Mouse (Mus musculus) ovary, adult 18-20 months (tissue): Measurements from ENCODE around the gene Itga5.
A peak's percentile ranks its signal among the peaks of the same experiment; 100 is the strongest.
"Not testable (repeated sequence)": the region's sequence is repeated elsewhere in the genome, so short reads cannot be mapped to it uniquely, and the experiment has no call there.

ENCODE experiments used
- DNase-seq: peaks from one replicate; pipeline ENCODE4 v3.0.0; 2022; ENCODE audit warnings: low spot score, mixed read lengths

The Itga5 gene

DNA sequence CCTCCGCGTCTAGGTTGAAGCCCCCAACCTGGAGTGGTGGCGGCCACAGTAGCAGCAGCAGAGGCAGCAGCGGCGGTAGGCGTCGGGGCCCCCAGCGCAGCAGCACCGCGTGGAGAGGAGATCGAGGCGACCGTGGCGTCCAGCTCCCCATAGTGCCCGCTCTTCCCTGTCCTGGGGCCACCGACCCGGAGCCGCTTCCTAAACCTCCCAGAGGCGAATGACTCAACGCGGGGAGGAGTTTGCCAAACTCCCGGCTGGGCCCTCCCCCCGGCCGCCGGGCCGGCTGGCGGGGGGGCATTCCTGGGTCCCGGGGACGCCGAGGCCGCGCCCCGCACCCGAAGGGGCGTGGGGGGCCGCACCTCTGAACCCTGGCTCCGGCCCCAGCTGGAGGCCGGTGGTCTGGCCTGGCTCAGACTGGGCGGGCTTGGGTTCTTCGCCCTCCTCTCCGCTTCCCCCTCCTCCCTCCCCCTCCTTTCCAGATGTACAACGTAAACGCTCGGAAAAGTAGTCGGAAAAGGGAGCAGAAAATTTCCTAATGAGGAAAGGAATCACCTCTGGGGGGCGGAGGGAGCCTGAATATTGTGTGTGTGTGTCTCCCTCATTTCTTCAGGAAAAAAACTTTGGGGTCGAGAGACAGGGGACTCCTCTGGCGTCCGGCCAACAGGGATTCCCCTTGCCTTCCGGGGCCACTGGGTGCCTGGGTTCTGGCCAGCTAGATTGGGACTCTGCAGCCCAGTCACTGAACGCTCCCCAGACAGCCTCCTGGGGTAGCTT, at the start of gene Itga5:
Gene Itga5, minus strand, starts transcription at position 388 of the 774 bp plus-strand sequence.
- peak; percentile 74 for DNase-seq

DNA sequence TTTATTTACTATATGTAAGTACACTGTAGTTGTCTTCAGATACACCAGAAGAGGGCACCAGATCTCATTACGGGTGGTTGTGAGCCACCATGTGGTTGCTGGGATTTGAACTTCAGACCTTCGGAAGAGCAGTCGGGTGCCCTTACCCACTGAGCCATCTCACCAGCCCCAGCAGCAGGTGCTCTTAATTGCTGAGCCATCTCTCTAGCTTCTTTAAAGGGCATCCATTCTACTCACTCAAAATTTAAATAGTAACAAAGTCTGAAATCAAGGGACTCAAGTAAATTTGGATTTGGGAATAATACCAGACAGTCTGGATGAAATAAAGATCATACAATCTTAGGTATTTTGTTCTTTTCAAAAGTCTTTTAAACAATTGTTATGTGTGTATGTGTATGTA, 39.0 kb upstream of the Itga5 start:
- not testable (repeated sequence) for DNase-seq

GRCm38 (mm10) chr15:103401361-103401760, 34.8 kb upstream of the Itga5 start:
- no peak for DNase-seq

- no peak for DNase-seq
These were observed 27.0 kb upstream of the Itga5 start for GRCm38 (mm10) chr15:103393577-103393976.

DNA sequence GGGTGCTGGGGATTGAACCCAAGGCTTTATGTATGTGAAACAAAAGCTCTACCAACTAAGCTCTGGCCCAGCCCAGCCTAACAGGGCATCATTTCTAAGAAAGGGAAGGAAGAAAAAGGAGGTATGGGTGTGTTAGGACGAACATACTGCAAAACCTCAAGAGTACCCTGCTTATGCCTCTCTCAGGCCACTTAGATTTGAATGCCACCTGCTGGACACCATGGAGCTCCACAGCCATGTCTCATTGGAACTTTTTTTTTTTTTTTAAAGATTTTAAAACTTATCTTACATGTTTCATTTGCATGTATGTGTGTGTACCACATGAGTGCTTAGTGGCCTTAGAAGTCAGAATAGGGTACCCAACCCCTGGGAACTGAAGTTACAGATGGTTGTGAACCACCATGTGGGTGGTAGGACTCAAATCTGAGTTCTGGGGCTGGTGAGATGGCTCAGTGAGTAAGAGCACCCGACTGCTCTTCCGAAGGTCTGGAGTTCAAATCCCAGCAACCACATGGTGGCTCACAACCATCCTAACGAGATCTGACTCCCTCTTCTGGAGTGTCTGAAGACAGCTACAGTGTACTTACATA, 22.1 kb upstream of the Itga5 start:
- DNase-seq: no peak

DNA sequence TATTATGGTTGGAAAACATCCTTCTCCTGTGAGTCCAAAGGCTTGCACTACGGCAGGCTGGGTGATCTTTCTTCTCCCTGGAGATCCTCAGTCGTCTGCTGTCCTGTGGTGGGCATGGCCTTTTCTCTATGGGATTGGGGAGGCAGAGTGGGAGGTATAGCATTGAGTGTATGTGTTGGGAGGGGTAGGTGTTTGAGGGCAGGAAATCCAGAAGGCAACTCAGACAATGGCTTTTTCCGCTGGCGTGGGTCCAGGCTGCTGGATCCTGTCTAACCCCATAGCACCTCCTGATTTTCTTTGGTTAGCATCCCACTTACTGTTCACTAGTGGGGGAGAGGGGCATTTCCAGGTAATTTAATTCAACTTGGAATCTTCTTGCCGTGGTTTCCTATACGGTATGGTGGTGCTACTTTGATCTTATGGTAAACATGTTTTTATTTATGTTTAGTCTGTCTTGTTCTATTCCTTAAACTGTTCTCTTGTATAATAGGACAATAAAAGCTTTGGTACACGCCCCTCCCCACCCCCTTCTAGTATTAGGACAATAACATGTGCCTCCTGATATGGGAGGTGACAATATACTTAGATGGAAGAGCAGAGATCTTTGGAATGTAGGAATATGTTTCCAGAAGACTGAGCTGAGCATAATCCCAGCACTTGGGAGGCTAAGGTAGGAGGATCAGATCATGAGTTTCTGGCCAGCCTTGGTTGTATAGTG, 17.4 kb upstream of the Itga5 start:
- DNase-seq: no peak

- DNase-seq: peak; percentile 53
These were observed 16.3 kb upstream of the Itga5 start for GRCm38 (mm10) chr15:103382795-103383406.

DNA sequence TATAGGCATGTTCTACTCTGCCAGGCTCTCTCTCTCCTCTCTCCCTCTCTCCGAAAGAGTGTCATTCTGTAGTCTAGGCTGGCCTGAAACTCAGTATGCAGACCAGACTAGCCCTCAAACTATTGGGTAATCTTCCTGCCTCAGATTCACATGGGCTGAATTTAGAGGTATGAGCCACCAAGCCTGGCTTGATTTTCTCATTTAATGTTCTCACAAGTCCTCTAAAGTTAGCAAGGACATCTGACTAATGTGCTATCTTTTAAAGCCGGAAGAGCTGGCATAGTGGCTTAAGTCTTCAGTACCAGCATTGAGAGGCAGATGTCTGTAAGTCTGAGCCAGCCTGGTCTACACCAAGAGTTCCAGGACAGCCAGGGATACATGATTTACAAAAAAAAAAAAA, 15.5 kb upstream of the Itga5 start:
- DNase-seq: no peak

DNA sequence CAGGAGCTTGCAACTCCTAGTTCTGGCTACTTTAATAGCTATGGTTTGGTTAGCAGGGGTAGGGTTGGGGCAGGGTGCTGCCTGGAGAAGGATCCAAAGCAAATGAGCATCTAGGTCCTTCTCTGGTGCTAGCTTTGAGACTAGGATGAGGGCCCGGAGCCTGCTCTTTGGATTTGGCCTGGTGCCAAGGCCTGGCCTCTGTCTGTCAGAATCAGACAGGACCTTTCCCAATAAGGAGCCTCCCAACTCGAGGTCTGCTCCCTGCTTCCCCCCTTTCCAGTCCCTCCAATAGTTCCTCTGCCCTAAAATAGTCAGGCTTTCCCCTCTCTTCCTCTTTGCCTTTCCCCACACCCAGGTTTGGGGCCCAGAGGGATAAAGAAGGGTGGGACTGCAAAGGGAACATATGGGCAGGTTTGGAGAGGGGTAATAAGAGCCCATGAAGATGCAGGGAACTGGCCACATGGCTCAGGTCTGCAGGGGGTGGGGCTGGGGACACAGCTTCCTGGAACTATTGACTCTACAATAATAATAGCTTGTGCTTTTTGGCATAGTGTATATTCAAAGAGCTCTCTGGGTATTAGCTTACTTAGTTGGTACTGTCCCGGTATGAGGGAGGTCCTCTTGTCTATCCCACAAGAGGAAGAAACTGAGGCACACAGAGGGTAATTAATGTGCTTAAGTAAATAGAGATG, 12.2 kb upstream of the Itga5 start:
- no peak for DNase-seq

- no peak for DNase-seq
These were observed 11.4 kb upstream of the Itga5 start for GRCm38 (mm10) chr15:103377752-103378664.

DNA sequence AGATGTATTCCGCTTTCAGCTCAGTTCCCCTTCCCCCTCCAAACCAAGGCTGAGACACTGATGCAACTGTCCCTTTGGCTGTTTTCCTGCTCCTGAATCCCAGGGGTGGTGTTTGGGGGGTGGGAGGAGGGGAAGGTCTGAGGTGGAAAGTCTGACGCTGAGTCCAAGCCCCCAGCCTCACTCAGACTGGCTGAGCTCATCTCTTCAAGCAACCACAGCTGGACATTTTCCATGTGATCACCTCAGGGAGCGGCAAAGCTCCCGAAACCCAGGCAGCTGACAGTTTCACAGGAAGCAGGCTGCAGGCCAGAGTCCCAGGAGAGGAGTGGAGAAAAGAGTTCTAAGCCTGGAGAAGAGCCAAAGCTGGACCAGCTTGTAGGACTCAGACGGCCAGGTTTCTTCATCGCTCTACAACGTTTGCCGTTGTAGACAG, 10.3 kb upstream of the Itga5 start:
- DNase-seq: no peak

- no peak for DNase-seq
These were observed 8.7 kb upstream of the Itga5 start for GRCm38 (mm10) chr15:103375112-103375800.

- no peak for DNase-seq
These were observed 5.9 kb upstream of the Itga5 start for GRCm38 (mm10) chr15:103372461-103372860.

- no peak for DNase-seq
These were observed 5.2 kb upstream of the Itga5 start for GRCm38 (mm10) chr15:103371741-103372140.

DNA sequence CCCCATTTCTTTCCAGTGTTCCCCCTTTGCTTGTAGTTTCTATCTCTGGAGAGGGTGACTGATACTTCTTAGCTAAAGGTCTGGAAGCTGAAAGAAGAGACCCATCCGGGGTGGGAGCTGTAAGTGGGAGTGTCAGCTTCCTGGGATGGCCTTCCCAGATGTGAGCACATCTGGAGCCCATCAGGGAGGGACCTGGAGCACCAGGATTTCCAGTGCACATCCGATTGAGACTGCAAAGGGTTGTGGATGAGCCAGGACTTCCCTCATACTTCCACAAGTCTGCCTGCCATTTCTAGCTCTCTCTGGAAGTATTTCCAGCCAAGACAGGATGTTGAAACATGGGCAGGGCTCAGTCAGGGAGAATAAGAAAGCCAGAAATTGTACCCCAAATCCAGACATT, 4.6 kb upstream of the Itga5 start:
- DNase-seq: no peak

- no peak for DNase-seq
These were observed 3.9 kb upstream of the Itga5 start for GRCm38 (mm10) chr15:103370462-103370861.

DNA sequence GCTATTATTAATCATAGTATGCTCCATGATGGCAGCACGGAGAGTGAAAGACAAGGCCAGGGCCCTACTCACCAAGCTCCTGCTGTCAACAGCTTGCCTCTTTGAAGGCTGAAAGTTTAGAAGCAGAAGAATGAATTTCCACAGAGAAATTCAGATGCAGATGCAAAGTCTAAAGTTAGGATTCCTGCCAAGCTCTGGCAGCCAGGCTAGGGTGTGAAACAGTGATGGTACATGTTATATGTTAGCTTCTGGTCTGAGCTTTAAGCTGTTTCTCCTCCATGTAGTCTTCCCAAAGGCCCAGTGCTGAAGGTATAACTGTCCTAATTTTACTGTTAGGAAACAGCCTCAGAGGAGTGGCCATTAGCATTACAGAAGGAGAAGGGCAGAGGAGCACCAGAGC, 2.6 kb upstream of the Itga5 start:
- DNase-seq: no peak

DNA sequence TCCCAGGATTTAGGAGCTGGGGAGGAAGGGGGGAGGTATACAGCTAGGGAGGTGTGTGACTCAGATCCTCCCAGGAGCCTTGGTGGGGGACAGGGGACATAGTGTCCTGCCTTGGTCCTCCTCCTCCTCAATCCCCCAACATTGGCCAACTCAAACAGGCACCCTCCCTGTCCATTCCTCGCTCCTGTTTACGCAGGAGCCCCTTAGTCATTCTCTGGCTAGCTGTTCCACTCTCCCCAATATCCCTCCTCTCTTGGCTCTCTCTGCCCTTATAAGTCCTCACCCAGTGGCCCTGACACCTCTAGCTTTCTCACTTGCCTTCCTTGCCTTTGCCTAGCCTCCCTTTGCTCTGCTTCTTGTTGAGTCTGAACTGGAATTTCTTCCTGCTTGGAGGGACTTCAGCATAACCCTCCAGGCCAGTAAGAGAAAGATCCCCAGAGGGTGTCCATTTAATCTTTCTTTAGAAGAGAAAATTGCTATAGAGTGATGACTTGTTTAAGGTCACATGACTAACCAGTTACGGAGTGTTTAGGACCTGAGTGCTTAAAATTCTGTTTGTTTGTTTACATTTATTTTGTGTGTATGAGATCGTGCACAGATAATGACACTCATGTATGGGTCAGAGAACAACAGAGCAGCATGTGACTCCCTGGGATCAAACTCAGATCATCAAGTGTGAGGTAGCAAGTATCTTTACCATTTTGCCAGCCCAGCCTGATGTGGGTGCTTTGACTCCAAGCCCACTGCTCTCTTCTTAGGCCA, 1.8 kb upstream of the Itga5 start:
- no peak for DNase-seq
